In genomic region chr1:35201083-35201879, GRCm38 (mm10) we compare ENCODE assay signal across 18 mouse cellular contexts.
DNase-seq lines count a peak whose midpoint lies in the region; ATAC-seq and TF ChIP-seq lines count a peak whose summit lies in the region.
"Had no signal": no experiment of that assay in that cellular context is flagged by ENCODE, and none has a peak within 500 bp of the region (broad histone marks: within the 10 kb centered on the region; RNA-seq: fewer than 3 reads in every experiment).

No protein-coding gene starts in this region.

- DNase-seq in midbrain, postnatal 0 days (ENCODE audit: low spot score): peak; percentile 21
- DNase-seq in lung, postnatal 0 days (ENCODE audit: low spot score): no peak
- DNase-seq in left cerebral cortex, adult 9 months (ENCODE audit: low spot score in 2 of 2): no peak
- DNase-seq: embryo, embryonic 11 days; gastrocnemius, adult 2 months; kidney, adult 2 months; kidney, postnatal 14 days; liver, embryonic 13.5 days; right cerebral cortex, postnatal 14 days had no signal

- peak; percentile 84 for ATAC-seq in hindbrain, embryonic 13.5 days (ENCODE audit: low FRiP score)
- ATAC-seq in hindbrain, embryonic 12.5 days (ENCODE audit: low FRiP score): no peak
- no peak for ATAC-seq in midbrain, postnatal 0 days (ENCODE audit: low FRiP score)
- ATAC-seq in midbrain, embryonic 13.5 days: no peak
- peak; percentile 87 for ATAC-seq in neural tube, embryonic 13.5 days (ENCODE audit: low read depth)
- ATAC-seq in lung, postnatal 0 days: no peak
- ATAC-seq: midbrain, embryonic 15.5 days had no signal

- H3K4me2 ChIP-seq in hindbrain, embryonic 13.5 days: no peak overlapping the region
- no peak overlapping the region for H3K4me2 ChIP-seq in hindbrain, embryonic 12.5 days (replicated peaks)
- no peak overlapping the region for H3K4me2 ChIP-seq in midbrain, postnatal 0 days (ENCODE audit: low read depth, low read length, poor library complexity, severe bottlenecking)
- no peak overlapping the region for H3K4me2 ChIP-seq in midbrain, embryonic 13.5 days (replicated peaks)
- H3K4me2 ChIP-seq in neural tube, embryonic 13.5 days: no peak overlapping the region
- H3K4me2 ChIP-seq in lung, postnatal 0 days (replicated peaks; ENCODE audit: low read depth, low read length): no peak overlapping the region
- H3K4me2 ChIP-seq: embryonic facial prominence, embryonic 15.5 days; heart, embryonic 15.5 days; limb, embryonic 12.5 days; liver, embryonic 13.5 days; midbrain, embryonic 15.5 days had no signal

- H3K36me3 ChIP-seq in hindbrain, embryonic 13.5 days: no peaks in the 10 kb centered on the region
- H3K36me3 ChIP-seq in hindbrain, embryonic 12.5 days: no peaks in the 10 kb centered on the region
- H3K36me3 ChIP-seq in midbrain, postnatal 0 days (ENCODE audit: insufficient read depth, low read length): no peaks in the 10 kb centered on the region
- no peaks in the 10 kb centered on the region for H3K36me3 ChIP-seq in midbrain, embryonic 13.5 days
- H3K36me3 ChIP-seq in neural tube, embryonic 13.5 days: no peaks in the 10 kb centered on the region
- H3K36me3 ChIP-seq in lung, postnatal 0 days (ENCODE audit: insufficient read depth, low read length): no peaks in the 10 kb centered on the region
- H3K36me3 ChIP-seq: embryonic facial prominence, embryonic 15.5 days; heart, embryonic 15.5 days; limb, embryonic 12.5 days; liver, embryonic 13.5 days; midbrain, embryonic 15.5 days had no signal

- H3K9me3 ChIP-seq in hindbrain, embryonic 13.5 days: no peaks in the 10 kb centered on the region
- no peaks in the 10 kb centered on the region for H3K9me3 ChIP-seq in hindbrain, embryonic 12.5 days (replicated peaks)
- no peaks in the 10 kb centered on the region for H3K9me3 ChIP-seq in midbrain, postnatal 0 days (ENCODE audit: low read length)
- no peaks in the 10 kb centered on the region for H3K9me3 ChIP-seq in midbrain, embryonic 13.5 days
- H3K9me3 ChIP-seq in neural tube, embryonic 13.5 days: peaks cover 5% of the 10 kb centered on the region; the same call in 1 of the 2 replicates
- H3K9me3 ChIP-seq in lung, postnatal 0 days (ENCODE audit: low read length): no peaks in the 10 kb centered on the region
- H3K9me3 ChIP-seq: embryonic facial prominence, embryonic 15.5 days; heart, embryonic 15.5 days; limb, embryonic 12.5 days; liver, embryonic 13.5 days; midbrain, embryonic 15.5 days had no signal

- no peak for TF ChIP-seq CTCF in midbrain, postnatal 0 days (IDR thresholded peaks at IDR 0.05)
- no peak for TF ChIP-seq CTCF in cortical plate, adult 2 months (IDR thresholded peaks at IDR 0.05; ENCODE audit: extremely low read depth, insufficient read depth, low read length)
- no peak for TF ChIP-seq CTCF in lung, postnatal 0 days (IDR thresholded peaks at IDR 0.05)

- TF ChIP-seq EP300 in lung, postnatal 0 days (IDR thresholded peaks at IDR 0.05): no peak

- 60% methylated on average over 7 of the region's 7 CpGs for WGBS in hindbrain, embryonic 13.5 days
- 71% methylated on average over 7 of the region's 7 CpGs for WGBS in hindbrain, embryonic 12.5 days
- WGBS in midbrain, postnatal 0 days: 74% methylated on average over 7 of the region's 7 CpGs
- WGBS in midbrain, embryonic 13.5 days: 73% methylated on average over 7 of the region's 7 CpGs
- 58% methylated on average over 7 of the region's 7 CpGs for WGBS in neural tube, embryonic 13.5 days
- 73% methylated on average over 7 of the region's 7 CpGs for WGBS in lung, postnatal 0 days

- TF ChIP-seq POLR2A in cortical plate, adult 2 months (IDR thresholded peaks at IDR 0.05; ENCODE audit: extremely low read depth, insufficient read depth, low read length): no peak

- peaks cover 14% of the 10 kb centered on the region for H3K4me1 ChIP-seq in hindbrain, embryonic 13.5 days (replicated peaks)
- no peaks in the 10 kb centered on the region for H3K4me1 ChIP-seq in hindbrain, embryonic 12.5 days
- H3K4me1 ChIP-seq in midbrain, postnatal 0 days (ENCODE audit: insufficient read depth, low read length): no peaks in the 10 kb centered on the region
- H3K4me1 ChIP-seq in midbrain, embryonic 13.5 days (replicated peaks): no peaks in the 10 kb centered on the region
- H3K4me1 ChIP-seq in cortical plate, adult 2 months (ENCODE audit: control insufficient read depth, insufficient read depth, low read length): peaks cover 7% of the 10 kb centered on the region
- H3K4me1 ChIP-seq in neural tube, embryonic 13.5 days (replicated peaks): peaks cover 21% of the 10 kb centered on the region
- H3K4me1 ChIP-seq in lung, postnatal 0 days (ENCODE audit: insufficient read depth, low read depth, low read length): no peaks in the 10 kb centered on the region
- H3K4me1 ChIP-seq: embryonic facial prominence, embryonic 15.5 days; heart, embryonic 15.5 days; limb, embryonic 12.5 days; liver, embryonic 13.5 days; midbrain, embryonic 15.5 days had no signal

- H3K9ac ChIP-seq in hindbrain, embryonic 13.5 days: no peak overlapping the region
- H3K9ac ChIP-seq in hindbrain, embryonic 12.5 days: no peak overlapping the region
- H3K9ac ChIP-seq in midbrain, postnatal 0 days (replicated peaks; ENCODE audit: low read length, poor library complexity, severe bottlenecking): no peak overlapping the region
- H3K9ac ChIP-seq in midbrain, embryonic 13.5 days (replicated peaks): no peak overlapping the region
- H3K9ac ChIP-seq in neural tube, embryonic 13.5 days: no peak overlapping the region
- H3K9ac ChIP-seq in lung, postnatal 0 days (replicated peaks; ENCODE audit: low read depth): no peak overlapping the region
- H3K9ac ChIP-seq: embryonic facial prominence, embryonic 15.5 days; heart, embryonic 15.5 days; limb, embryonic 12.5 days; liver, embryonic 13.5 days; midbrain, embryonic 15.5 days had no signal

- no peak overlapping the region for H3K4me3 ChIP-seq in hindbrain, embryonic 13.5 days
- H3K4me3 ChIP-seq in hindbrain, embryonic 12.5 days: no peak overlapping the region
- no peak overlapping the region for H3K4me3 ChIP-seq in midbrain, postnatal 0 days (ENCODE audit: low read depth, low read length)
- H3K4me3 ChIP-seq in midbrain, embryonic 13.5 days (replicated peaks): no peak overlapping the region
- no peak overlapping the region for H3K4me3 ChIP-seq in cortical plate, adult 2 months (ENCODE audit: insufficient read depth, low read length)
- H3K4me3 ChIP-seq in neural tube, embryonic 13.5 days: no peak overlapping the region
- no peak overlapping the region for H3K4me3 ChIP-seq in lung, postnatal 0 days (ENCODE audit: low read depth, low read length)
- H3K4me3 ChIP-seq: embryonic facial prominence, embryonic 15.5 days; gastrocnemius, adult 2 months; heart, embryonic 15.5 days; limb, embryonic 12.5 days; liver, embryonic 13.5 days; midbrain, embryonic 15.5 days had no signal

- H3K27ac ChIP-seq in hindbrain, embryonic 13.5 days: peak overlapping the region; percentile 61
- H3K27ac ChIP-seq in hindbrain, embryonic 12.5 days: no peak overlapping the region
- no peak overlapping the region for H3K27ac ChIP-seq in midbrain, postnatal 0 days (ENCODE audit: low read depth, low read length)
- H3K27ac ChIP-seq in midbrain, embryonic 13.5 days: no peak overlapping the region
- H3K27ac ChIP-seq in cortical plate, adult 2 months (ENCODE audit: insufficient read depth, low read length): peak overlapping the region; percentile 96
- peak overlapping the region; percentile 64 for H3K27ac ChIP-seq in neural tube, embryonic 13.5 days (replicated peaks)
- no peak overlapping the region for H3K27ac ChIP-seq in lung, postnatal 0 days (ENCODE audit: low read length)
- H3K27ac ChIP-seq: embryonic facial prominence, embryonic 15.5 days; gastrocnemius, adult 2 months; heart, embryonic 15.5 days; limb, embryonic 12.5 days; liver, embryonic 13.5 days; midbrain, embryonic 15.5 days had no signal

- no peaks in the 10 kb centered on the region for H3K27me3 ChIP-seq in hindbrain, embryonic 13.5 days
- H3K27me3 ChIP-seq in hindbrain, embryonic 12.5 days: no peaks in the 10 kb centered on the region
- no peaks in the 10 kb centered on the region for H3K27me3 ChIP-seq in midbrain, postnatal 0 days (ENCODE audit: insufficient read depth, low read length)
- H3K27me3 ChIP-seq in midbrain, embryonic 13.5 days: no peaks in the 10 kb centered on the region
- no peaks in the 10 kb centered on the region for H3K27me3 ChIP-seq in neural tube, embryonic 13.5 days
- no peaks in the 10 kb centered on the region for H3K27me3 ChIP-seq in lung, postnatal 0 days (replicated peaks; ENCODE audit: insufficient read depth, low read length)
- H3K27me3 ChIP-seq: embryonic facial prominence, embryonic 15.5 days; heart, embryonic 15.5 days; limb, embryonic 12.5 days; liver, embryonic 13.5 days; midbrain, embryonic 15.5 days had no signal

Comparison
In these comparisons a context has a peak if more than half of its experiments do, and no peak if none do; other contexts are left out.
1. ATAC-seq: peak in hindbrain, embryonic 13.5 days (single experiment) and neural tube, embryonic 13.5 days (single experiment); none in hindbrain, embryonic 12.5 days (single experiment), midbrain, postnatal 0 days (single experiment), midbrain, embryonic 13.5 days (single experiment) and lung, postnatal 0 days (single experiment).
2. H3K27ac ChIP-seq: peak in hindbrain, embryonic 13.5 days (single experiment), cortical plate, adult 2 months (single experiment) and neural tube, embryonic 13.5 days (single experiment); none in hindbrain, embryonic 12.5 days (single experiment), midbrain, postnatal 0 days (single experiment), midbrain, embryonic 13.5 days (single experiment) and lung, postnatal 0 days (single experiment).